Mouse (Mus musculus) CH12.LX (cell line): ENCODE data around the gene Fam178b. TPM values are rescaled to one million over a fixed set of nuclear protein-coding genes. Genes with fewer than 3 reads are reported as not detected.

Experiments
- DNase-seq: peaks from one replicate; pipeline ENCODE4 v3.0.0-alpha.2; 2013; ENCODE audit errors: extremely low read depth
- H3K27ac ChIP-seq: 2 replicates; pipeline ENCODE4 v1.5.1; 2012; ENCODE audit warnings: low read depth, mild to moderate bottlenecking, control low read depth, moderate library complexity; ENCODE audit not compliant: insufficient read depth
- H3K27me3 ChIP-seq: replicated peaks from 2 replicates; pipeline ENCODE3; 2012; ENCODE audit warnings: inconsistent platforms
- H3K36me3 ChIP-seq, 2 experiments: replicated peaks in 1 of 2; 2 replicates each; pipeline versions ENCODE3 to v1.6.1; 2012; ENCODE audit warnings: inconsistent platforms in 1 of 2, low read length in 1 of 2, mild to moderate bottlenecking in 1 of 2, mixed read lengths in 1 of 2, moderate library complexity in 1 of 2; ENCODE audit not compliant: control insufficient read depth in 1 of 2, insufficient read depth in 1 of 2
- H3K4me1 ChIP-seq, 2 experiments: 2 replicates each; pipeline ENCODE4 v1.6.1; 2012; ENCODE audit warnings: inconsistent platforms in 1 of 2, moderate library complexity in 1 of 2; ENCODE audit not compliant: insufficient read depth in 2 of 2, control insufficient read depth in 1 of 2
- H3K4me2 ChIP-seq: 2 replicates; pipeline ENCODE4 v1.6.1; 2012; ENCODE audit warnings: low read depth, mild to moderate bottlenecking, control low read depth; ENCODE audit not compliant: poor library complexity, insufficient read depth, severe bottlenecking
- H3K4me3 ChIP-seq, 3 experiments: fragments of 150-350 bp in 1 of 3; sonication (generic) in 1 of 3; replicated peaks in 1 of 3; 2 replicates each; pipeline versions ENCODE3 to v1.5.1; 2011 to 2012; ENCODE audit warnings: low read depth in 2 of 3, low read length in 2 of 3, mild to moderate bottlenecking in 2 of 3, moderate library complexity in 2 of 3, control low read depth in 1 of 3, improper control_type of control experiment in 1 of 3, inconsistent platforms in 1 of 3, mixed read lengths in 1 of 3; ENCODE audit not compliant: poor library complexity in 1 of 3
- H3K79me2 ChIP-seq: replicated peaks from 2 replicates; pipeline ENCODE4 v1.6.1; 2012; ENCODE audit warnings: mild to moderate bottlenecking, moderate library complexity; ENCODE audit not compliant: control insufficient read depth, poor library complexity, insufficient read depth, severe bottlenecking; ENCODE audit errors: extremely low read depth
- H3K9ac ChIP-seq: 2 replicates; pipeline ENCODE4 v1.6.1; 2012; ENCODE audit warnings: low read depth, mild to moderate bottlenecking, control low read depth, moderate library complexity; ENCODE audit not compliant: insufficient read depth
- H3K9me3 ChIP-seq: replicated peaks from 2 replicates; pipeline ENCODE3; 2012; ENCODE audit warnings: low read length, inconsistent platforms, mixed read lengths
- CHD1 ChIP-seq: IDR thresholded peaks from 2 replicates; pipeline ENCODE4 v1.6.1; 2012; ENCODE audit warnings: low read depth, low read length, improper control_type of control experiment, inconsistent platforms
- CHD2 ChIP-seq: IDR thresholded peaks from 2 replicates; pipeline ENCODE4 v1.6.1; 2011; ENCODE audit warnings: low read length, improper control_type of control experiment
- CTCF ChIP-seq, 2 experiments: IDR thresholded peaks in 1 of 2; conservative IDR thresholded peaks in 1 of 2; 2 replicates each; pipeline ENCODE4 v1.5.1; 2011 to 2012; ENCODE audit warnings: low read depth in 2 of 2, low read length in 2 of 2, improper control_type of control experiment in 1 of 2, inconsistent platforms in 1 of 2, mild to moderate bottlenecking in 1 of 2, moderate library complexity in 1 of 2
- E2F4 ChIP-seq: IDR thresholded peaks from 2 replicates; pipeline ENCODE4 v1.6.1; 2011; ENCODE audit warnings: low read depth, low read length, improper control_type of control experiment; ENCODE audit not compliant: insufficient replicate concordance
- ELF1 ChIP-seq: IDR thresholded peaks from 2 replicates; pipeline ENCODE4 v1.6.1; 2014; ENCODE audit warnings: low read depth, mild to moderate bottlenecking, inconsistent platforms, low read length, improper control_type of control experiment
- ETS1 ChIP-seq: conservative IDR thresholded peaks from 2 replicates; pipeline ENCODE4 v1.6.1; 2012; ENCODE audit warnings: low read depth, mild to moderate bottlenecking, inconsistent platforms, low read length, improper control_type of control experiment, moderate library complexity
- IRF4 ChIP-seq: IDR thresholded peaks from 2 replicates; pipeline ENCODE4 v1.6.1; 2014; ENCODE audit warnings: low read depth, mild to moderate bottlenecking, inconsistent platforms, low read length, improper control_type of control experiment
- JUN ChIP-seq: IDR thresholded peaks from 2 replicates; pipeline ENCODE4 v1.6.1; 2011; ENCODE audit warnings: low read depth, mild to moderate bottlenecking, low read length, improper control_type of control experiment, moderate library complexity; ENCODE audit not compliant: insufficient read depth
- JUND ChIP-seq: conservative IDR thresholded peaks from 2 replicates; pipeline ENCODE4 v1.6.1; 2011; ENCODE audit warnings: low read depth, low read length, improper control_type of control experiment
- KAT2A ChIP-seq: IDR thresholded peaks from 2 replicates; pipeline ENCODE4 v1.6.1; 2012; ENCODE audit warnings: low read length, improper control_type of control experiment, inconsistent platforms; ENCODE audit not compliant: insufficient replicate concordance
- MAFK ChIP-seq: IDR thresholded peaks from 2 replicates; pipeline ENCODE4 v1.6.1; 2011; ENCODE audit warnings: low read length, improper control_type of control experiment; ENCODE audit not compliant: insufficient replicate concordance
- MEF2A ChIP-seq: IDR thresholded peaks from 2 replicates; pipeline ENCODE4 v1.6.1; 2014; ENCODE audit warnings: low read depth, mild to moderate bottlenecking, inconsistent platforms, low read length, improper control_type of control experiment, borderline replicate concordance
- MXI1 ChIP-seq: IDR thresholded peaks from 2 replicates; pipeline ENCODE4 v1.6.1; 2011; ENCODE audit warnings: mild to moderate bottlenecking, low read depth, low read length, improper control_type of control experiment
- MYC ChIP-seq: IDR thresholded peaks from 2 replicates; pipeline ENCODE4 v1.6.1; 2011; ENCODE audit warnings: low read depth, mild to moderate bottlenecking, improper control_type of control experiment, low read length
- NELFE ChIP-seq: IDR thresholded peaks from 2 replicates; pipeline ENCODE4 v1.6.1; 2011; ENCODE audit warnings: low read depth, low read length, improper control_type of control experiment
- NRF1 ChIP-seq: IDR thresholded peaks from 2 replicates; pipeline ENCODE4 v1.6.1; 2014; ENCODE audit warnings: low read depth, mild to moderate bottlenecking, inconsistent platforms, low read length, improper control_type of control experiment, moderate library complexity
- PAX5 ChIP-seq: IDR thresholded peaks from 2 replicates; pipeline ENCODE4 v1.6.1; 2012; ENCODE audit warnings: low read length, inconsistent platforms, mixed read lengths
- POLR2A ChIP-seq: IDR thresholded peaks from 2 replicates; pipeline ENCODE4 v1.6.1; 2011; ENCODE audit warnings: low read depth, mild to moderate bottlenecking, improper control_type of control experiment, low read length
- TCF12 ChIP-seq: IDR thresholded peaks from 2 replicates; pipeline ENCODE4 v1.6.1; 2014; ENCODE audit warnings: low read depth, mild to moderate bottlenecking, inconsistent platforms, low read length, improper control_type of control experiment
- USF1 ChIP-seq: IDR thresholded peaks from 2 replicates; pipeline ENCODE4 v1.6.1; 2014; ENCODE audit warnings: low read depth, mild to moderate bottlenecking, inconsistent platforms, low read length, improper control_type of control experiment
- ZC3H11A ChIP-seq: IDR thresholded peaks from 2 replicates; pipeline ENCODE4 v1.6.1; 2012; ENCODE audit warnings: low read depth, mild to moderate bottlenecking, inconsistent platforms, low read length, improper control_type of control experiment
- ZKSCAN1 ChIP-seq: IDR thresholded peaks from 2 replicates; pipeline ENCODE4 v1.6.1; 2012; ENCODE audit warnings: low read depth, inconsistent platforms, low read length, improper control_type of control experiment, borderline replicate concordance
- ZMIZ1 ChIP-seq: IDR thresholded peaks from 2 replicates; pipeline ENCODE4 v1.6.1; 2012; ENCODE audit warnings: low read depth, mild to moderate bottlenecking, inconsistent platforms, low read length, improper control_type of control experiment
- ZNF384 ChIP-seq: IDR thresholded peaks from 2 replicates; pipeline ENCODE4 v1.6.1; 2012; ENCODE audit warnings: low read depth, low read length, improper control_type of control experiment, inconsistent platforms
- dilution Hi-C: fragments of 300-500 bp; cut with MboI; formaldehyde crosslinking; loops from 2 replicates; pipeline ENCODE4 v1.14.3; 2020; ENCODE audit warnings: low sequenced_read_pairs; ENCODE audit not compliant: extremely low pct_unique_long_range_greater_than_20kb, extremely low pct_ligation_motif_present
- in situ Hi-C: fragments of 300-500 bp; cut with MboI; formaldehyde crosslinking; loops from 3 replicates; pipeline ENCODE4 v1.14.3; 2019; ENCODE audit warnings: low sequenced_read_pairs, low pct_ligation_motif_present, low pct_unique_long_range_greater_than_20kb, mixed read lengths
- polyA plus RNA-seq: library from polyadenylated mRNA; unstranded; fragments of >175 nt; gene quantifications from 2 replicates; pipeline ENCODE4 v1.2.1, GENCODE M21; 2012; ENCODE audit warnings: low read depth; ENCODE audit not compliant: insufficient read length
- total RNA-seq, 2 experiments: library from RNA; depleted of rRNA; stranded (reverse); fragments of 300-350 nt in 1 of 2; fragments of >200 nt in 1 of 2; gene quantifications; 2 replicates each; pipeline ENCODE4 v1.2.3; 2012 to 2014

Gene Fam178b
- total and polyA plus RNA-seq, 3 experiments: 0.50 TPM; not detected in 2

DNA sequence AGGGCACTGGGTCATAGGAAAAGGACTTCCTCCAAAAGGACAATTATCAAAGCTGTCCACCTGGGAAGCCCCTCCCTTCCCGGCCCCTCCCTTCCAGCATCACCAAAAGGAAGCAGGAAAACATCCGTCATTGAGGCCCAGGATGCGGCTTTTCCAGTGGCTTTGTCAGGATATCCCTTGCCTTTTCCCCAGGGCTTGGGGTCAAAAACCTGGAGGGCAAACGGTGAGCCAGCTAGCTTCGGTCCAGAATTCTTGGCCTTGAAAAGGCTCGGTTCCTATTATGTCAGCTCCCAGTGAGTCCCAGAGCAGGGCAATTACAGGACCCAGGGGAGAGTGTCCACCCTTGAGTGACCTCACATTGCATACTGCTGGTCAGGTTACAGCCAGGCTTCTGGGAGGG, 122.1 kb downstream of the Fam178b start:
- dilution Hi-C loops: no loop called here
- Histone ChIP-seq H3K79me2 (no peaks in the 10 kb centered on the region), H3K4me1 (peaks cover 16 to 69% of the 10 kb centered on the region in 2 experiments), H3K27ac (no peak overlapping the region), H3K4me3 (no peak overlapping the region), H3K9me3 (no peaks in the 10 kb centered on the region), H3K9ac (no peak overlapping the region), H3K4me2 (no peak overlapping the region), H3K36me3 (no peaks in the 10 kb centered on the region), H3K27me3 (peaks cover 38% of the 10 kb centered on the region)
- in situ Hi-C loops: no loop called here
- no peak for DNase-seq
- TF ChIP-seq IRF4 (no peak), TCF12 (no peak), ZKSCAN1 (no peak), JUN (no peak), JUND (no peak), PAX5 (no peak), ELF1 (no peak), CTCF (conservative IDR thresholded peaks at IDR 0.05 in 1 of 2, IDR thresholded peaks at IDR 0.05 in 1 of 2; ENCODE audit: low read depth in 2 of 2, low read length in 2 of 2) (no peak), MYC (no peak), POLR2A (no peak), USF1 (no peak), MXI1 (no peak), CHD1 (no peak), NRF1 (no peak), KAT2A (no peak), ZNF384 (no peak)

DNA sequence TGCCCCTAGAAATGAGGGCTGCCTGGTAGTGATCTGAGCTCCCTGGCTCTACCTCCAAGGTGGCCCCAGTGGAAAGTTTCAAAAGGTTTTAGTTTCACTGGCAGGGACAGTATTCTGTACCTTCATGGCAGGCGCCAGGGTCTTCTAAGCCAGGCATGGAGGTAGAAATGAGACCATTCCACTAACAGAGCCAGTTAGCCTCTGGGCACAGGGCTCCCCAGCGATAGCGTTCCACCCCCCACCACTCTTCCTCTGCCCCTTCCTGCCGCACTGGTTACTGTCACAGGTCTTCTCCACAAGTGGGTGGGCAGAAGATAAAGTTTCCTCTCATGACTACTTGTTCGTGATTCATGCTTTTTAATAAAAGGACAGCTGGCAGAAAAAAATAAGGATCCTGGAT, 123.1 kb downstream of the Fam178b start:
- DNase-seq: no peak
- no peak for TF ChIP-seq ETS1
- TF ChIP-seq ZMIZ1: no peak
- TF ChIP-seq JUN: no peak
- TF ChIP-seq ZKSCAN1: no peak
- no peak for TF ChIP-seq IRF4
- no peak for TF ChIP-seq ZC3H11A
- no peak for TF ChIP-seq MXI1
- TF ChIP-seq MEF2A: no peak
- TF ChIP-seq MAFK: no peak
- no peak for TF ChIP-seq E2F4
- TF ChIP-seq NELFE: no peak
- no peak for TF ChIP-seq KAT2A
- TF ChIP-seq CHD2: no peak
- TF ChIP-seq ELF1: no peak
- H3K9me3 ChIP-seq: no peaks in the 10 kb centered on the region
- H3K4me1 ChIP-seq: peaks cover 24 to 71% of the 10 kb centered on the region in 2 experiments
- dilution Hi-C loops: no loop called here
- no peak overlapping the region for H3K9ac ChIP-seq
- no peak overlapping the region for H3K27ac ChIP-seq
- no peak overlapping the region for H3K4me2 ChIP-seq
- in situ Hi-C loops: loop anchor here (5.0 kb wide), 1 partner anchor 72 kb away; no protein-coding TSS in a partner anchor
- H3K79me2 ChIP-seq: no peaks in the 10 kb centered on the region
- peaks cover 38% of the 10 kb centered on the region for H3K27me3 ChIP-seq
- H3K4me3 ChIP-seq: no peak overlapping the region
- H3K36me3 ChIP-seq: no peaks in the 10 kb centered on the region
